Mouse (Mus musculus): ENCODE measurements around the gene Grin2d.

DNA sequence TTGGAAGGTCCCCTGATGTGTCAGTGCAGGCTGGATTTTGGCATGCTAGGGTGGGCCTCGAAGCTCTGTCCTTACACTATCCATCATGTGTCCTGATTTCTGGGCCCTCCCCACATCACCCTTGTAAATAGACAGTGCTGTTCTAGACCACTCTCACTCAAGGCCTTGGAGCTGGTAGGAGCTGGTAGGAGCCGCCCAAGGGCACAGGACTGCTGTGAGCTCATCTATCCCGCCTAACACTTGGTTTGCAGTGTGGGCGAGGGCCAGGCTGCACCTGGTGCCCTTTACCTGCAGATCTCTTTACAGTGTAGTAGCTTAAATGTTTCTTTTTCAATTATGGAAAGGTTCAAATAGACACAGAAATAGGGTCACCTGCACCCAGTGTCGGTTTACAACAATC lies 36.8 kb upstream of the Grin2d start:
- no peak for TF ChIP-seq EP300 (IDR thresholded peaks at IDR 0.05; ENCODE audit: insufficient read depth, low read depth, low read length)
- TF ChIP-seq CTCF (IDR thresholded peaks at IDR 0.05; ENCODE audit: low read depth, low read length): no peak
- TF ChIP-seq POLR2A (IDR thresholded peaks at IDR 0.05; ENCODE audit: insufficient read depth, low read length): no peak
